Mouse (Mus musculus) MEL (cell line): ENCODE measurements around the gene Snapc4.

Experiments used
- CTCF ChIP-seq, 3 experiments: IDR thresholded peaks in 2 of 3; conservative IDR thresholded peaks in 1 of 3; 2 replicates each; pipeline ENCODE4 v1.5.1; 2011 to 2012; ENCODE audit warnings: low read length in 3 of 3, low read depth in 2 of 3, mild to moderate bottlenecking in 2 of 3, improper control_type of control experiment in 1 of 3, inconsistent platforms in 1 of 3, mixed read lengths in 1 of 3, moderate library complexity in 1 of 3; ENCODE audit not compliant: control insufficient read depth in 1 of 3, insufficient read depth in 1 of 3, poor library complexity in 1 of 3, severe bottlenecking in 1 of 3
- E2F4 ChIP-seq: IDR thresholded peaks from 2 replicates; pipeline ENCODE4 v1.6.1; 2011; ENCODE audit warnings: low read depth, low read length, improper control_type of control experiment, borderline replicate concordance
- HCFC1 ChIP-seq: IDR thresholded peaks from 2 replicates; pipeline ENCODE4 v1.6.1; 2012; ENCODE audit warnings: low read depth, mild to moderate bottlenecking, inconsistent platforms, low read length, improper control_type of control experiment, moderate library complexity
- MAFK ChIP-seq: IDR thresholded peaks from 2 replicates; pipeline ENCODE4 v1.6.1; 2011; ENCODE audit warnings: low read depth, mild to moderate bottlenecking, low read length, improper control_type of control experiment, borderline replicate concordance
- POLR2A ChIP-seq, 2 experiments: IDR thresholded peaks; 2 replicates each; pipeline ENCODE4 v1.6.1; 2011 to 2012; ENCODE audit warnings: low read length in 2 of 2, mild to moderate bottlenecking in 2 of 2, control low read depth in 1 of 2, improper control_type of control experiment in 1 of 2, low read depth in 1 of 2, moderate library complexity in 1 of 2; ENCODE audit not compliant: control insufficient read depth in 1 of 2, insufficient read depth in 1 of 2, poor library complexity in 1 of 2
- SMC3 ChIP-seq: IDR thresholded peaks from 2 replicates; pipeline ENCODE4 v1.6.1; 2011; ENCODE audit warnings: low read depth, low read length, improper control_type of control experiment

DNA sequence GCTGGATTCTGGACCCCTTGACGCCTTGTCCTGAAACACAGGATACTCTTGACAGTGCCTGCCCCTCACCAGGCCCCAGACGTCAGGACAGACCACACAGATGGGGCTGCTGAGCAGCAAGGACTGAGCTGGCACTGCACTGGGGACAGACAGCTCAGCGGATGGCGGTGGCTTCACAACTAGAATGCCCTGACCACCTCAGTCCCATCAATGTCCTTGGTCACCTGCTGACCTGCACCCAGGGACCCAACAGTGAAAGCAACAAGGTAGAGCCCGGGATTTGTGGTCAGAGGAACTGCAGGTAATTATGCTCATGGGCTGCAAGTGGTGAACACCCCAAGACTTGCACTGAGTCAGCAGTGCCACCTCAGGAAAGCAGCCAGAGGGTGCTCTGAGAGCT is 17.5 kb downstream of the Snapc4 start:
- TF ChIP-seq HCFC1 = no peak
- no peak for TF ChIP-seq CTCF (IDR thresholded peaks at IDR 0.05 in 2 of 3, conservative IDR thresholded peaks at IDR 0.05 in 1 of 3; ENCODE audit: control insufficient read depth in 1 of 3, insufficient read depth in 1 of 3, low read depth in 2 of 3, low read length in 3 of 3, poor library complexity in 1 of 3, severe bottlenecking in 1 of 3)
- TF ChIP-seq POLR2A (IDR thresholded peaks at IDR 0.05; ENCODE audit: control insufficient read depth in 1 of 2, insufficient read depth in 1 of 2, low read depth in 1 of 2, low read length in 2 of 2, poor library complexity in 1 of 2) = no peak
- TF ChIP-seq E2F4 = no peak
- no peak for TF ChIP-seq SMC3
- TF ChIP-seq MAFK = no peak
